Mouse (Mus musculus): ENCODE results near the gene Igf1r.

GRCm38 (mm10) chr7:67953764-67954242 lies 1.2 kb downstream of the Igf1r start:
- TF ChIP-seq TAL1 (IDR thresholded peaks at IDR 0.05; ENCODE audit: low read length): no peak
- no peak for TF ChIP-seq GATA1 (IDR thresholded peaks at IDR 0.05; ENCODE audit: low read length)
